Mouse (Mus musculus): ENCODE results near the gene Etnk1. TPM values are rescaled to one million over a fixed set of nuclear protein-coding genes. Genes with fewer than 3 reads are reported as not detected.

Etnk1 gene
- total RNA-seq, 2 experiments from 2014 or later: 15.1 to 21.7 TPM

- H3K4me3 ChIP-seq: no peak overlapping the region
Measured at GRCm38 (mm10) chr6:143257921-143258320, 90.9 kb downstream of the Etnk1 start.

GRCm38 (mm10) chr6:143259169-143259629 is 92.2 kb downstream of the Etnk1 start:
- no peak for DNase-seq
- no peak for TF ChIP-seq CTCF (IDR thresholded peaks at IDR 0.05)
- no peak overlapping the region for H3K27ac ChIP-seq
- intact Hi-C loops (cut with DNase I): no loop called here
- H3K4me3 ChIP-seq: no peak overlapping the region

More at GRCm38 (mm10) chr6:143257921-143258320, 90.9 kb downstream of the Etnk1 start:
- H3K27ac ChIP-seq: no peak overlapping the region
- TF ChIP-seq CTCF (IDR thresholded peaks at IDR 0.05): no peak
- intact Hi-C loops (cut with DNase I): no loop called here
- no peak for DNase-seq

- peak overlapping the region; percentile 26 for H3K4me3 ChIP-seq
Measured at GRCm38 (mm10) chr6:143259870-143260559, 93.0 kb downstream of the Etnk1 start.

GRCm38 (mm10) chr6:143260560-143261288 is 93.7 kb downstream of the Etnk1 start:
- DNase-seq: no peak
- Histone ChIP-seq H3K4me3 (no peak overlapping the region), H3K27ac (no peak overlapping the region)
- intact Hi-C loops (cut with DNase I): no loop called here
- no peak for TF ChIP-seq CTCF (IDR thresholded peaks at IDR 0.05)

More at GRCm38 (mm10) chr6:143259870-143260559, 93.0 kb downstream of the Etnk1 start:
- intact Hi-C loops (cut with DNase I): no loop called here
- no peak overlapping the region for H3K27ac ChIP-seq
- no peak for DNase-seq
- TF ChIP-seq CTCF (IDR thresholded peaks at IDR 0.05): no peak

GRCm38 (mm10) chr6:143261289-143261665 is 94.3 kb downstream of the Etnk1 start:
- no peak for TF ChIP-seq CTCF (IDR thresholded peaks at IDR 0.05)
- no peak for DNase-seq
- no peak overlapping the region for H3K4me3 ChIP-seq
- intact Hi-C loops (cut with DNase I): no loop called here
- H3K27ac ChIP-seq: no peak overlapping the region

GRCm38 (mm10) chr6:143265482-143265881 is 98.5 kb downstream of the Etnk1 start:
- H3K4me3 ChIP-seq: no peak overlapping the region
- H3K27ac ChIP-seq: no peak overlapping the region
- TF ChIP-seq CTCF (IDR thresholded peaks at IDR 0.05): no peak
- intact Hi-C loops (cut with DNase I): no loop called here
- DNase-seq: no peak

GRCm38 (mm10) chr6:143279222-143279621 is 112.2 kb downstream of the Etnk1 start:
- no peak overlapping the region for H3K27ac ChIP-seq
- no peak overlapping the region for H3K4me3 ChIP-seq
- peak; percentile 10; the same call in 1 of the 2 replicates for TF ChIP-seq CTCF (IDR thresholded peaks at IDR 0.05)
- intact Hi-C loops (cut with DNase I): no loop called here
- DNase-seq: no peak

Other genes starting within 250 kb of the Etnk1 start
- under 1 TPM; 0.11 to 0.23 TPM for gene St8sia1, start 202.8 kb upstream of the Etnk1 start, total RNA-seq (2021)
- gene C2cd5, start 67.1 kb upstream of the Etnk1 start, total RNA-seq (2021): 10 to 100 TPM in 1 of 2 experiments, 1 to 10 TPM in 1; 6.9 to 11.9 TPM